Mouse (Mus musculus) cerebellum, postnatal 4 days (tissue): ENCODE results near the gene Camta1.
A peak's percentile ranks its signal among the peaks of the same experiment; 100 is the strongest.

Source experiments
- DNase-seq, 2 experiments: peaks; one replicate each; pipeline ENCODE4 v3.0.0; 2022; ENCODE audit warnings: low spot score in 2 of 2, mixed read lengths in 1 of 2

The Camta1 gene

DNA sequence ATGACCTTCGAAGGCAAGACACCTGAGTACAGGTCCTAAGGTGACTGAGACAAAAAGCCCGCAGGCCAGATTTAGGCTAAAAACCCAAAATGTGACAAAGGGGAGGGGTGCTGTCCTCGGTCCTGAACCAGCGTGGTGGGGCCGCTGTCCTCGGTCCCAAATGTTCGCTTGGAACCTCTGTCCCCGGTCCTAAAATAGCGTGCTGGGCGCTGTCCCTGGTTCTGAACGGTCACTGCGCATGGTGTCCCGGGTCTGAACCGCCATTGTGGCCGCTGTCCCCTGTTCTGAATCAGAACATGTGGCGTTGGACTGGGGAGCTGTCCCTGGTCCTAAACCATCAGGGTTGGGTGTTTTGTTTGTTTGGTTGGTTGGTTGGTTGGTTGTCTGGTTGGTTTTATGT lies 257.2 kb downstream of the Camta1 start:
- DNase-seq, result peak; percentile 45 to 62

DNA sequence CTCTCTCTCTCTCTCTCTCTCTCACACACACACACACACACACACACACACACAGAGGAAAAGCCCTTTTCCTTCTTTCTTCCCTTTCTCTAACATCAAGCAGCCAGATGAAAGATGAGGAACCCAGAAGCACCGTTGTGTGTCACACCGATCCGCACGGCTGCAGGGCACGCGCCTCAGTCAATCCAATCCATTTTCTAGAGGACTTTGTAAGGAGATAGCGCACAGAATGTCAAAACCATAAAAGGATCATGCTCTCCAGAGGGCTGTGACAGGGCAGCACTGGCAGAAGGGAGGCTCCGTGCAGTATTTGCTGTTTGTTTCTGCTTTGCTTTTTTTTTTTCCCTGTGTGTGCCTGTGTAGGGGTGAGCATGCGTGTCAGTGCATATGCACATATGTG lies 258.1 kb downstream of the Camta1 start:
- no peak for DNase-seq

DNA sequence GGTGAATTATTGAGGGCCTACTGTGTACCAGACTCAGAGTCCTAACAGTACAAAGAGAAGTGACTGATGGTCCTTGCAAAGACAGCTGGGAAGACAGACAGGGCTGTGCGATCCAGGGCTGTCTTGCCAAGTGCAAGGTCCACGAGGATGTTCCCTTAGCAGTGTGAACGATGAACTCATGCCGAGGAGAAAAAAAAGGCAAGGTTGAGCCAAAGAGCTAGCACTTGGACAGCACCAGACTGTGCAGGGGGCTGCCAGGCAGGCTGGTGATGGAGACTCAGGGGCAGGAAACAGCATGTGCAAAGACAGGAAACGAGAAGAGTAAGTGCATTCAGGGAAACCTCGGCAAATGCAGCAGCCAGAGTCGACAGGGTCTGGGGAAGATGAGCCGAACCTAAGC lies 266.6 kb downstream of the Camta1 start:
- DNase-seq, result no peak

DNA sequence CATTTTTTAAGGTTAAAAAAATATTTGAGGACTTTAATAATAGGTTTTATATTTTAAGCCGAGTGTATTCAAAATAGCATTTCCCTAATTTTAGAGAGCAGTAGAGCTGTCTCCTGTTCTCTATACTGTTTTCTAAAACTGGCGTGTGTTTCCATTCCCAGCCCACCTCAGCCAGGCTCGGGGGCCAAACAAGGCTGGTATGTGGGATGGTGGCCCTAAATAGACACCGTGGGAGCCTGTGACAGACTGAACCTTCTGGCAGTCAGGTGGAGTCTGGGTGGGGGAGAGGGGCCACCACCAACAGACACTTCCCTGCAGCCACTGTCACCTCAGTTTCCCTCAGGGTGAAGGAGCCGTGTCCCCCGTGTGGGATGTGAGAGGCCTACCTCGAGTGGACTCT lies 268.6 kb downstream of the Camta1 start:
- DNase-seq, result no peak

DNA sequence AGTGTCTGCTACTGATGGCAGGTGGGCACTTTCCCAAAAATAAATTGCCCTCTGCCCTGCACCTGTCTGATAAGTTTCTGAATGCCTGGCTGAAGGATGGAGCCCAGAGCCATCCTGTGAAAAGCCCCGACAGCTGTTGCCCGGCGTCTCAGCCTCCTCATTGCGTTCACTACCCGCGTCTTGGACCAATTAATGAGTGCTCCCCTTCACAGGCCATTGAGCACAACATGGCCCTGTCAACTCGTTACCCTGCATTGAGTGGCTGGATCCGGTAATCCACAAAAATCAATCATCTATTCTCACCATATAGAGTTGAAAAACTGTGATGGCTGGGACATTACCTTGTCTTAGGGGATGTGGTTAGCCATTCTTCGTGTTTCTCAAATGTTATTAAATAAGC lies 275.6 kb downstream of the Camta1 start:
- no peak for DNase-seq

DNA sequence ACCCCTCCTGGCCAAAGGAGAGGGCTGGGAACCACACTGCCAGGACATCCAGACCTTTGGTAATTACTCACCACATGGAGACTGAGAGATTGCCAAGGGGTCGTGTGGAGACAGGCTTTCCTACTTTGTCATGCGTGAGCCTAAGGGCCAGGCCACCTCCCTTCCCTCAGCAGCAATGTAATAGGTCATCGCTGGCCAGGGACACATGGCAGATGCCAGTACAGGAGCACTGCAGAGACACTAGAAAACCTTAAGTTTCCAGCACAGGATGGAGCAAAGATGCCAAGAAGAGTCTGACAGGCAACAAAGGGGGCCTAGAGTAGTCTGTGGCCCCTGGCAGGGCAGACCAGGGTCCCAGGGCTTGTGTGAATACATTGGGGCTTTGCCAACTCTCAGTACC lies 283.7 kb downstream of the Camta1 start:
- DNase-seq, result peak in 1 of 2 experiments; percentile 14

DNA sequence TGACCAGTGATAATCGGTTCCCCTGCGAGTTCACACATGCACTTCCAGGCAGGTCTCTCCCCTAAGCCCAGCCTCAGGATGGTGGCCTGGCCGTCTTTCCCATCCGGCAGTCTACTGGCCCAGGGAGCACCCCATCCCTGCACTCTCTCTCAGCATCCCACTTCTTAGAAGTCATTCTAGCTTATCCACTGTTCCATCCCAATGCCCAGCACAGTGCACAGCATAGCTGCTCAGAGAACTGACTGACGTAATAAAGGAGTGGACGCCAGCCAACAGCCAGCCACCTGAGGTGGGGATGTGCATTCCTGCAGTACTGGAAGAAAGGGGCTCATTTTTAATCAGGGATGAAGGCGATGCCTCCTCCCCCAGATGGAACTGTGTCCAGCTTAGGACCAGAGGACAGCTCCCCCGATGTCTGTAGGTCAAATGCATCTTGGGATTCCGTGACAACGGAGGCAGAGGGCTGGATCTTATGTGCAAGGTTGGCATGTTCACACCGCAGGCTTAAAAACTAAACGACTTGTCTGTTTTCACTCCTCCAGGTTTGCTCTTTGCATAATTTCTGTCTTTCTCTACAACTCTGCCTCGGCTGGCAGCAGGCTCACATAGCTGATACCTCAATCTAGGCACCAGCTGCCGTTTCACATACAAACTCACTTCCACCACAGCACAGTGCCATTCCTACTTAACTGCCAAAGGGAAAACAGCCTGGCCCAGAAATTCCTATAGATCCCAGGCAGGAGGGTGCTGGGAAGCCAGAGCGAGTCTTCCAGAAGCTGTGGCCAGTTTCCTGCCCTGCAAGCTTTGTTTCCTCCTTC lies 285.2 kb downstream of the Camta1 start:
- no peak for DNase-seq

DNA sequence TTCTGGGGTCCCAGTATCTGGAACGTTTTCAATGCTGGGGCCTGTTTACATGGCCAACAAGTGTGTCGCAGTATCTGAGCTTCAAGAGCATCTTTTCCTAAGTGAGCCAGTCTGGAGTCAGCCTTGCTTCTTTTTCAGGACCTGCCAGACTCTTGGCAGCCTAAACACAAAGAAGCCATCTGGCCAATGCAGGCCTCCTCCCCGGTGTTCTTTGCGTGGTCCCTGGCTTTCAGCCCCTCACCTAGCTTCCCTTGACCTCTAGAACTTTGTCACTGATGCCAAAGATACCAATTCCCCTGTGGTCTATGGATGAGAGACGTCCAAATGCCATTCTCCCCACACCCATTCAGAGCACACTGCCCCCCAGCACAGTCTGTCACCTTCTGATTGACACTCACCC lies 289.0 kb downstream of the Camta1 start:
- DNase-seq, result no peak

DNA sequence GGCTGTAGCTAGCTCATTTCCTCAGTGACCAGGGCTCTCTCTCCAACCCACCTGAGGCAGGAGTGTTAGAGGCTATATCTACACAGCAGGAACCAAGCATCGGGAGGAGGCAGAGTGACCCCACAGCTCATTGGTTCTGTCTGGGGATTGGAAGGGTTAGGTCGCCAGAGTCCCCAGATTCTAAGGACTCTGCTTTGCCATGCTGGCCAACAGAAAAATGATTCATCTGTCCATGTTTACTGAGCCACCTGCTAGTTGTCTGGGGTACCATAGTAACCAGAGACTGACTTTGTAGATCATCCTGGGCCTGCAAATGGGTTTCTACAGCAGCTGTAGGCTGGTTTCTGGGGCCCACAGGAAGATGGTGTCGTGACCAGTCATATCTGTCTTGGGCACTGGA lies 292.1 kb downstream of the Camta1 start:
- DNase-seq, result no peak

DNA sequence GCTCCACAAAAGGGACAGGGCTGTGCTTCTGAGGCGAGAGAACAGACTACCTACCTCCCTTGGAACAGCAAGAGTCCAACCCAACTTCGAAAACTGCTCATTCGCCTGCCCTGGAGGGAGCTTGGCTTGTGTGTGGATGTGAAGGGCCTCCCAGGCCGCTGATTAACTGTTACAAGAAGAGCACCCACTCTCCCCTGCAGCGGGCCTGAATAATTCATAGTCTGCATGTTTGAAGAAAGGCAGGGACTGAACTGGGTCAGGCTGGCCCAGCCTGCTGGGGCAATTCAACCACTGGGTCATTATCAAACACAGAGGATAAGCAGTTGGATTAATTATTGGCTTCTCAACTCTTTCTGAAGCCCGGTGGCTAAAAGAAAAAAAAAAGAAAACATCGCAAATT lies 292.8 kb downstream of the Camta1 start:
- no peak for DNase-seq

DNA sequence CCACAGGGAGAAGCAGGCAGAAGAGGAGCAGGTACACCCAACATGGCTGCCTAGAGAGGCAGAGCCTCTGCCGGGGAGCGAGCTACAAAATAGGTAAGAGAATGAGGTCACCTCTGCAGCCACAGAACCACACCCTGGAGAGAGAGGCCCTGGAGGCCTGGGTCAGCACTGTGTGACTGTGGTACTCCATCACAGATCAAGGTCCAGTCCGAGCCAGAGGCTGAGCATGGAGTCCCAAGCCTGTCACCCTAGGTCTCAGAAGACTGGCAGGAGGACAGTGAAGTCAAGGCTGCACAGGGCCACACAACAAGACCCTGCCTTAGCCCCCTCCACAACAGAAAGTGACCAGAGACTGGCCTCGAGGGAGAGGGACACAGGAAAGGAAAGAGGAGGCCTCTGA lies 294.6 kb downstream of the Camta1 start:
- DNase-seq, result no peak

DNA sequence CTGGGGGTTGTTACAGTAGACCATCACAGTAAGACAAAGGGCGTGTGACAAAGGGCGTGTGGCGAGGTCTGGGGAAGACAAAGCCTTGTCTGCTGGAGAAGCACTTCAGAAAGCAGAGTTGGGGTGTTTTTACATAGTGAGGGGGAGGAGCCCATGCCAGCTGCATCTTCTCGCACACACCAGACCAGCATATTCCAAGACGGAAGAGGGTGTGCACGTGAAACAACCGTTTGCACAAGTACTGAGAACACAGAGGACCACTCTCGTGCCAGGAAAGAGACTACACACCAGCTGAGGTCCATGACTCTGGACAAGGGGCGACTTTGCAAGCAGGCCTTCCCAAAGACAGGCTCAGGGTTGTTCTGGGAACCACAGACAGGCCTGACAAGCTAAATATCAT lies 306.2 kb downstream of the Camta1 start:
- no peak for DNase-seq

DNA sequence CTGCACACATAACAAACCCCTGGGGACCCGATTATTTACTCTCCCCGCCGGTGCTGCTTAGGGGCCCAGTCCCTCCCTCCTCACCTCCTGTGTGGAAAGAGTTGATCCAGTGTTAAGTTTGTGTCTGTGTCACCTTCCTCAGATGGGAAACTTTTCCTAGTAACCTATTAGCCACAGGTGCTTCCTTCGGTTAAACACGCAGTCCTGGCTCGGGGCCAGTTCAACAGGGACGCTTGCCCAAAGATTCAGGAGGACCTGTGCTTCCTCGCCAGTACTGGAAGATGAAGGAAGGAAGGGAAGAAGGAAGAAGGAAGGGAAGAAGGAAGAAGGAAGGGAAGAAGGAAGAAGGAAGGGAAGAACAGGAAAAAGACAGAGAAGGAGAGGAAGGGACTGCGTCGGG lies 312.2 kb downstream of the Camta1 start:
- DNase-seq, result no peak

DNA sequence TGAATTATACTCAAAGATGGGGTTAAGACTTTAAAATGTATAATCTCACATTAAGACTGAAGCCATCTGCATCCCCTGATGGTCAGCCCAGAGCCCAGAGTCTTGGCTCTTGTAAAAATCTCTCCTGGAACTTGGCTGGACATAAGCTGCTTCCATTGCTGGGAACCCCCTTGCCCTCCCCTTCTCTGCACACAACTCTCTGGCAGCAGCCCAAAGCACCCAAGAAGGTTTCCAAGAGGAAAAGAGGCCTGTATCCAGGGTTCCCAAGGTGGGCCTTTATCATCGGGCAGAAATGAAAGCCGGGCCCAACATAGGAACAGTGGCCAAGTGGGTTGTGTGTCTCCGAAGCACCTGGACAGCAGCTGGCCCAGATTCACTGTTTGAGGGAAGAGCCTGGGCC lies 316.2 kb downstream of the Camta1 start:
- DNase-seq, result no peak

DNA sequence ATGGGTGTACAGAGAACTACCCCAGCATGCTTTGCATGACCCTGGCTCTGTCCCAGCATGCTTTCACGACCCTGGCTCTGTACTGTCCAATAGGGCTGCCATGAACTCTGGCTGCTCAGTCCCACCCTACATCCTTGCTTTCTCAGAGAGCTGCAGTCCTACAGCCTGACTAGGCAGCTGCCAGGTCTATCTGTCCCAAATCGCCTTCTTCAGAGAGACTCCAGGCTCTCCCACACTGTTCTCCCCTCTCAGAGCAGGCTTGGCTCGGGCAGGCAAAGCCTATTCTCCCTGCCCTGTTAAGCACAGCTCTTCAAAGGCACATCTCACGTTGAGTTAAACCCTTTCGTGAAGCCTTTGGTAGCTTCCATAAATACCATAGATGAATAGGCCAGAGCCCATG lies 317.5 kb downstream of the Camta1 start:
- no peak for DNase-seq

DNA sequence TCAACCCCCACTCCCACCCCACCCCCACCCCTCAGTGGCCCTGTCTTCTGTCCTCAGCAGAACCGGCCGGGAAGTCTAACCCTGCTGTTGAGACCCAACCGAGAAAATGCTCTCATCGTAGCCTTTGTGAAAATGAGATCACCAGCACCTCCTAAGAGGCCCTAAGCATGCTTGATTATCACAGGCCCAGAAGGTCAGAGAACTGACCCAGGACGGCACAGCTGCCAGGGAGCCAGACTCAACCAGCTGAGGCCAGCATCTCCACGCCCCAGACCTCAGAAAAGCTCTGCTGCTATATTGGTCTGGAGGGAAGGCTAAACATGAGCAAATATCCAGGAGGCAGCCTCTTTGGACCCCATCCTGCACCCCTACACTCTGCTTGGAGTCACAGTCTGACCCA lies 321.1 kb downstream of the Camta1 start:
- no peak for DNase-seq

DNA sequence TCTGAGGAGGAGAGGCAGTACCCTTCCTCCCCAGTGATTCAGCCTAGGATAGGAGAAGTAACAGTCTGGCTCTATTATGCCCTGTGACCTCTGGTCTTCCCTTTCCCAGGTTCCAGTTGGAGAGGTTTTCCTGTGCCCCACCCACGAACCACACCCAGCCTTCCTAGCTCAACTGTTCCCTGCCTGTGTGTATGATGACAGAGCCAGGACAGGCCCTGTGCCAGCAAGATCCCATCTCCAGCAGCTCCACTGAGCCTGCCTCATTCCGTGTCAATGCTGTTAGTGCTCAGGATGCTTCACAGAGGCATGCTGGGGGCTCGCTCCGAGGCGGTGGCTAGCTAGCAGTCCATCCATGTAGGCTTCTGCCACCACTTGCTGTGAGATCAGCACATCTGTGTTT lies 321.8 kb downstream of the Camta1 start:
- no peak for DNase-seq

DNA sequence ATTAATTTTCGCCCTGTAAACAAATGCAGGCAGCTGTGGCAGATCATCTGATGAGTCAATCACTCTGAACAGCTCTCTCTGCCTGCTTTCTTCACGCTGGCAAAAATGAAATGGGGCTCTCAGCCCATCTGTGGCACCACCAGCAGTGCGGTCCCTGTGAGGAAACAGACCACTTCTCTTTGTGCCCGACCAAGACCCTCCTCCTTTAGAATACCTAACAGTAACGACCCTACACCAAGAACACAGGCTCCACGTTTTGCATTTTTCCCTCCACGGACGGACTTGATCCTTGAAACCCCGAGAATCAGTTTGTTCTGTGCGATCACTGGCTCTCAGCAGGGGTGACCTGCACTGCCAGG lies 322.5 kb downstream of the Camta1 start:
- DNase-seq, result no peak

DNA sequence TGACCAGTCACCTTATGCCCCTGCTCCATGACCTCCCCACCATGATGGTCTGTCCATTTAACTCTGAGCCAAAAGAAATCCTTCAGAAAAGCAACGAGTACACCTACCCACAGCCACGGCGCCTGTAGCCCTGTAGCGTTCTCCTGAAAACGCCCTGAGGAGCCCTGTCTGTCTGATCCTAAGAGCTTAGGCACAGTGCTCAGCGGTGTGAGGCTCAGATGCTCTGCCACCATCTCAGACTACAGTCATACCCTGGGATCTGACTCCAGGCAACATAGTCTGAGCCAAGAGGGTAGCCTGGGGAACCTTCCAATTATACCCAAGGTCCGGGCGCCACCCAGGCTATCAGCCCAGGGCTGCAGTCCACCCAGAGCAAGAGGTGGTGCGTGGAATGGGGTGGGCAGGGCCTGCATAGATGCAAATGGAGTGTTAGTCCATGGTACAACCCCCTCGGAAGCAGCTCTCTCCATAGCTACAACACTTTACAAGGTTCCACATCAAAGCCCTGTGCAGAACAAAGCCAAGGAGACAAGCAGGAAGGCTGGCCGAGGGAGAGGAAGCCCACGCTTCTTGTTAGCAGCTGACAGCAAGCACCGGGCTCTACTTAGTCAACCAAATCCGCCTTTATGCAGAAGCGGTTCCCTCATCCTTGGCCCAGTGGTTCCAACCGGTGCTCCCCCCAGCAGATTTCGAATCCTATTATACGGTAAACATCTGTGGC lies 323.1 kb downstream of the Camta1 start:
- DNase-seq, result no peak

DNA sequence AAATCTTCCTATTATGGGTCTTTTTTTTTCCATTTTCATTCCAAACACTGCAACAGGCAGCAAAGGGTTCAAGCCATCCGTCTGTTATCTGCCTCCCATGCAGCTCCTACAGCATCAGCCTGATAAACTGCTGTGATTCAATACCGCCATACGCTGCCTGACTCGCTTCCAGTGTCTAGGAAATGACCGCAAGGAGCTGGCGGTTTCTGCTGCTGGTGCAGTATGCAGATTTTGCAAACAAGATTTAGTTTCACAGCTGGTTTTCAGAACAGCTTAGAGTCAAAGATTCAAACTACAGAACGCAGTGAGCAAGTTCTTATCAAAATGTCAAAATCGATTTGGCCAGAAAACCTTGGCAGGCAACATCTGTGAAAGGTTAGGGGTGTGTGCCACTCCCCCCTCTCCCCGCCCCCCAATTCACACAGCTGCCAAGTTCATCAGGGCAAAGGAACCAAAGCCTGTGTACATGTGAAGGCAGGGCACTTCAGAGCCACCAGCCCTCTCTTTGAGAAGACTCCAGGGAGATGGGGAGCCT lies 325.7 kb downstream of the Camta1 start:
- DNase-seq, result no peak

DNA sequence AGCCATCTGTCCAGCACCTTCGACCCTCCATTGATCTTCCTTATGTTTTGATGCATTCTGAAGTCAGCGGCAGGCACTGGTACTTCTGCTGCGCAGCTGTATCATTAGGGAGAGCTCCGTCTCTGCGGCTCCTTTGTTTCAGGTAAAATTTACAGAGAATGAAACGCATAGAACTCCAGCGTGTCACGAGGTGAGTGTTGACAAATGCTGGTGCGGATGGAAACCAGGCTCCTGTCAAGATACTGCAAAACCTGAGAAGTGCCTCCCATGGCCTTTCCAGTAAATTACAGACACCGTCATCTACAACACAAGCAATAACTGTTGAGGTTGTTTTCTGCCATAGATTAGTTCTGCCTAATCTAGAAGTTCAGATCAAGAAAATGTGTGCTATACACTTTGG lies 328.2 kb downstream of the Camta1 start:
- no peak for DNase-seq

DNA sequence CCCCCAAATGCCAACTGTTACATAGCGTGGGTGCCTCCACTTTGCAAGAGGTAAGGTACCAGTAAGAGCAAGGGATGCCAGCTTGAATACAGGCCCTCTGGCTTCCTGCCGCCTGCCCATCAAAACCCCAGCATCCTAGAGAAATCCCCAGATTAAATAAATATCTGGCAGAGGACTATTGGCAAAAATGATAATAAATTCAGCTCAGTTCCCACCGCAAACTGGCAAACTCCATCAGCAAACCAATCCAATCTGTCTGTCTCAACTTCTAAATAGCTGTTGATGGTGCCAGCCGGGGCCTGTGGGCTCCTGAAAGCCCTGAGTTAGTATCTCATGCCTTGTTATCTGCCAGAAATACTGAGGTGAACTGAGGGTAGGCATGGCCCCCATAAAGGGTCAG lies 333.2 kb downstream of the Camta1 start:
- no peak for DNase-seq

DNA sequence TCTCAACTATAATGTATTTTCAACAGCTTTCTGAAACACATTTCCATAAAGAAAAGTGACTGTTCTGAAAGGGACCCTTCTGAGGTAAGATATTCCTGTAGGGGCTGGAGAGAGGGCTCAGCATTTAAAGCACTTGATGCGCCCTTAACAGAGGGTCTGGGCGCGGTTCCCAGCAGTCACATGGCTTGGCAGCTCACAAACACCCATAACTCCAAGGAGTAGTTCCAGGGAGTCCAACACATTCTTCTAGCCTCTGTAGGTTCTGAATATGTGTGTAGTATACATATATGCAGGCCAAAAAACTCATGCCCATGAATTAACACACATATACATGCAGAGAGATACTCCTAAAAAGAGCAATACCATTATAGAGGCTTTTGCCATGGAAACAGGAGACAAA lies 333.9 kb downstream of the Camta1 start:
- no peak for DNase-seq
